Mouse (Mus musculus): Measurements from ENCODE around the gene Ost4. TPM values are rescaled to one million over a fixed set of nuclear protein-coding genes. Genes with fewer than 3 reads are reported as not detected.

The Ost4 gene
- 100 to 1,000 TPM; 149 to 168 TPM for total RNA-seq (2021)
- long read RNA-seq, experiment 1, transcript Ost4-202 (3 exons, 1,144 nt): major isoform, 41 of 57 reads
- long read RNA-seq, experiment 1, transcript Ost4-201 (2 exons, 576 nt): minor isoform, 14 of 57 reads
- long read RNA-seq, experiment 1, partial matches to known transcripts: 1 of 57 reads
- long read RNA-seq, experiment 1, other reads (novel, unspliced or antisense): 1 of 57 reads
- long read RNA-seq, experiment 2, transcript Ost4-201 (2 exons, 576 nt): minor isoform, 9 of 45 reads
- long read RNA-seq, experiment 2, transcript Ost4-202 (3 exons, 1,144 nt): major isoform, 35 of 45 reads
- long read RNA-seq, experiment 2, partial matches to known transcripts: 1 of 45 reads
- long read RNA-seq, experiment 2, other reads (novel, unspliced or antisense): 0 of 45 reads

GRCm38 (mm10) chr5:30907413-30908059, at the start of gene Ost4:
Gene Ost4, minus strand, starts transcription at chr5:30907788.
- DNase-seq: peak; percentile 97

DNA sequence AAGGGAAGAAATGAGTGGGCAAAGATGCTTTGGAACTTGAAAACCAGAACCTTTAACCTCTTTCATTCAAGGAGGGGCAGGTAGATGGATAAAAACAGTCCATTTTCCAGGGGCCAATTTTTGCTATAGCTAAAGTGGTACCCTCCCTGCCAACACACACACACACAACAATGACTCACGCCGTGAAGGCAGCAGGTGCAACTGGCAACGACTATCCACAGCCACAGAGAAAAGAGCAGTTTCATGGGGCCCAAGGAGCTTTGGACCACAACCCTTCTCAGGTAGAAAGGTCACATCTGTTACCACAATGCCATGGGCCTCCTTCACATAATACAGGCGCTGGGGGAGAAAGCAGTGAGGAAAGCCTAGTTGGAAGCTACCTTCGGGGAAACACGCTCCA, 48.2 kb upstream of the Ost4 start:
- no peak for DNase-seq

GRCm38 (mm10) chr5:30954556-30954955, 47.0 kb upstream of the Ost4 start:
- DNase-seq: no peak

GRCm38 (mm10) chr5:30954065-30954464, 46.5 kb upstream of the Ost4 start:
- no peak for DNase-seq

DNA sequence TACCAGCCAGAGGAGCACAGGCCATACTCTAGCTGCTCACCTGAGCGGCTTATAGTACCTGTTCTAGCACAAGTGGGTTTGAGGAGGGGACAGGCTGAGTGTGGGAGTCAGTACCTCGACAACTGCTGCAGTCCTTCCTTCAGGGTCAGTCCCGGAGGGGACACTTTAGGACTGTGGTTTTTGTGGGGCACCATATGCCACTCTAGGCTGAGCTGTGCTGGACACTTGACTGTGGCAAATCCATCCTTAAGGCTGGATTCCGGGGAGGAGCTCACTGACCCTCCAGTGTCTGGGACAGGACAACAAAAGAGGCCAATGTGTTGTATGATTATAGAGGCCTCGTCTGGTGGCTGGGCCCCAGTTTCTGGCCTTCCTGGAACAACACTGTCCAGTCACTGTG, 45.0 kb upstream of the Ost4 start:
- DNase-seq: no peak

DNA sequence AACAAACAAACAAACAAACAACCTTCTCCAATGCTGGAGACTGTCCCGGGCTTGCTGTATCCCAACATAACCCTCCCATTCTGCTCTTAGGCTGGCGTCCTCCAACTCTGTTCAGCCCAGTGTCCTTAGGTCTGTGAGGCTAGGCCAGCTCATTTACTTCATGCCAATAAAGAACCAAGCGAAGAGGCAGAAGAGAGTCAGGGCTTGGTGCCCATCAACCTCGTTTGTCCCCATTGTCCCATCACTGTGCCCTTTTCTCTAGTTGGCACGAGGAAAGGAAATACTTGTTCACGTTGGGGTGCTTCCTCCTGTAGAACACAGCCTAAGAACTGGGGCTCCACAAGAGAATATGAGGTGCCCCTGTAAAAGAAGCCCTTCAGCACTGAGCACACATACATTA, 44.1 kb upstream of the Ost4 start:
- no peak for DNase-seq

DNA sequence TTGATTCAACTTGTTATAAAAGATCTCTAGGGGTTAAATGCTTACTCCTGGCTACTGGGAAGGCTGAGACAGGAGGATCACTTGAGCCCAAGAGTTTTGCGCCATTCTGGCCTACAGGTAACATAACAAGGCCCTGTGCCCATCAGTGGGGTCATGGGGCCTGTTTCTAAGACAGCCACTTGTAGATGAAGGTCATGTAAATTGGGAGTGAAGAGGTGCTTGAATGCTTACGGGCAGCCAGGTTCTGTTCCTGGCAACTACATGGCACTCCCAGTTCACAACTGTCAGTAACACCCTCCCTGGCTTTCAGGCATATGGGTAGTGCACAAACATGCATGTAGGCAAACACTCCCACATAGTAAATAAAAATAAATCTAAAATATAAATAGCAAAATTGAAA, 43.3 kb upstream of the Ost4 start:
- DNase-seq: no peak

DNA sequence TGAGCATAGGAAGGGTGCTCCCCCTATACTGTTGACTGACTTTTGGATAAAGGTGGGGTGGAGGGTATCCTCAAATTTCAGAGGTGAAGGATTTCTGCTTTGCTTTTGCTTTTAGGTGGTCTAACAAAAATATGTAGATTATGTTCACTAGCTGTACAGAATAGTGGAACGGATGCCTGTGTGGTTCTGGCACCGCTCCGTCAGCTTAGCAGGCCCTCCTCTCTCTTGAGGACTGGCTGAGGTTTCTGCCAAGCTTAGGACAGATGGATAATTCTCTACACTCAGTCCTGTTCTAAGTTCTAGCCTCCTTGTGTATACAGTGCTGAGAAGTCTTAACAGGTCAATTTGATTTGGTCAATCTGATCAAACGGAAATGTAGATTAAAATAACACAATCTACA, 42.9 kb upstream of the Ost4 start:
- no peak for DNase-seq

- peak; percentile 90 for DNase-seq
Measured at GRCm38 (mm10) chr5:30949654-30950326, 42.2 kb upstream of the Ost4 start.

- no peak for DNase-seq
Measured at GRCm38 (mm10) chr5:30948620-30949019, 41.0 kb upstream of the Ost4 start.

- DNase-seq: peak; percentile 53
Measured at GRCm38 (mm10) chr5:30944956-30945781, 37.6 kb upstream of the Ost4 start, which contains the start of gene Cgref1. Gene Cgref1, minus strand, starts transcription at chr5:30945591.

- no peak for DNase-seq
Measured at GRCm38 (mm10) chr5:30944344-30944743, 36.8 kb upstream of the Ost4 start.

GRCm38 (mm10) chr5:30943004-30943403, 35.4 kb upstream of the Ost4 start:
- no peak for DNase-seq

DNA sequence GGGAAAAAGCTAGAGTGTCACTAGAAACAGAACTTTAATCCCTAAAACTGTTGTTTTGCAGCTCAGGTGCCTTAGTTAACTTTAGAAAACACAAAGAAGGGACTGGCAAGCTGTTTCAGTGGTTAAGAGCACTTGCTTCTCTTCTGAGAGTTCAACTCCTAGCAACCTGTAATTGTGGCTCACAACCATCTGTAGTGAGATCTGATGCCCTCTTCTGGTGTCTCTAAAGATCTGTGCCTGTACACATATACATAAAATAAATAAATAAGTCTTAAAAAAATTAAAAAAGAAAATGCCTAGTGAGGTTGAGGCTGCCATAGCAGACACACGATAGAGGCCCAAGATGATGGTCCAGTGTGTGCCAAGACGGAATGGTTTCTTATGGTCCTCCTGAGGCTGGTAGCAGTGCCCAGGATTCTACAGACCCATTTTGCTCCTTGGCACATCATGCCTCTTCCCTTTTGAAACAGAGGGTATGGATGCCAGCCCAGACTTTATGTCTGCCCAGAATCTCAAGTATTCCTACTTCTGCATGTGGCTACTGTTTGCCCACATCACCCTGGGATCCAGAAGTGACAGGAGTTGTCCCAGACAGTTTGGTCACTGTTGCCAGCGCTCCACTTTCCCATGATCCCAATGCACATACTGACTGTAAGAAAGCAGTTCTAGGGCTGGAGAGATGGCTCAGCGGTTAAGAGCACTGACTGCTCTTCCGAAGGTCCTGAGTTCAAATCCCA, 27.3 kb upstream of the Ost4 start:
- DNase-seq: no peak

- DNase-seq: no peak
Measured at GRCm38 (mm10) chr5:30933705-30934104, 26.1 kb upstream of the Ost4 start.

GRCm38 (mm10) chr5:30931378-30931777, 23.8 kb upstream of the Ost4 start:
- DNase-seq: peak; percentile 48

DNA sequence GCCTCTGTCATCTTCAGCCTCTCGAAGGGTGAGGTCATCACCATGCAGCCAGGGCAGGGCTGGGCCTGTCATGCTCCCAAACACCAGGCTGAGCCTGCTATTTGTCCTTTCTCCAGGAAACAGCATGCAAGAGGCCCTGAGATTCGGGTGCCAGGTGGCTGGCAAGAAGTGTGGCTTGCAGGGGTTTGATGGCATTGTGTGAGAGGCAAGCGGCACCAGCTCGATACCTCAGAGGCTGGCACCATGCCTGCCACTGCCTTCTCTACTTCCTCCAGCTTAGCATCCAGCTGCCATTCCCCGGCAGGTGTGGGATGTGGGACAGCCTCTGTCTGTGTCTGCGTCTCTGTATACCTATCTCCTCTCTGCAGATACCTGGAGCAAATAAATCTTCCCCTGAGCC, 23.3 kb upstream of the Ost4 start:
- no peak for DNase-seq

GRCm38 (mm10) chr5:30930121-30930520, 22.5 kb upstream of the Ost4 start:
- peak; percentile 78 for DNase-seq

DNA sequence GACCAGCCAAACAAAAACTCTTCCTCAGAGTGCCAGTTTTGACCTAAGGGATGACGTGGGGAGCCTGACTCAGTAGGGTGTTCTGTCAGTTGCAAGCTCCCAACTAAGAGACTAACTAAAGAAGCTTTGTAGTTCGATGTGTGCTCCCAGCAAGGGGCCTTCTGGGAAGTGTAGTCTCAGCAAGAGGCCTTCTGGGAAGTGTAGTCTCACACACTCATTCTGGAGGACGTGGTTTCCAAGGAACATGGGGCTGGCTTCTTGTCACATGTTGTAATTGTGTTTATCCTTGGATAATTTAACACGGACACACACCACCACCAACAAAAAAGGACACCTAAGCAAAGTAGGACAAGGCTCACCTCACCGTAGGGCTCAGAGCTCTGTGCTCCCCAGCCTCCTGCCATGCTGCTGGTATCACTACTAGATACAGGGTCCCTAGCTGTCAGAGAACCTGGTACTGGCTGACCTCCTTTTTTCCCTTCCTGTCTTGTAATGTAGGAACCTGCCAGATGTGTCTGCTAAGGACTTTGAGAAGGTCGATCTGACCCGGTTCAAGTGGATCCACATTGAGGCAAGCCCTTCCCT, 20.4 kb upstream of the Ost4 start:
- no peak for DNase-seq

- no peak for DNase-seq
Measured at GRCm38 (mm10) chr5:30926073-30926472, 18.5 kb upstream of the Ost4 start.

GRCm38 (mm10) chr5:30925217-30925616, 17.6 kb upstream of the Ost4 start:
- no peak for DNase-seq
